Mouse (Mus musculus): ENCODE data around the gene Lrrk1.

Gene Lrrk1

GRCm38 (mm10) chr7:66227814-66228609, 160.1 kb downstream of the Lrrk1 start:
- DNase-seq (ENCODE audit: low read depth, low spot score) = no peak

- no peak for DNase-seq (ENCODE audit: low read depth, low spot score)
Measured at GRCm38 (mm10) chr7:66225881-66226280, 162.3 kb downstream of the Lrrk1 start.

GRCm38 (mm10) chr7:66224541-66224940, 163.6 kb downstream of the Lrrk1 start:
- DNase-seq (ENCODE audit: low read depth, low spot score) = no peak

- DNase-seq (ENCODE audit: low read depth, low spot score) = no peak
Measured at GRCm38 (mm10) chr7:66223731-66224130, 164.4 kb downstream of the Lrrk1 start.

GRCm38 (mm10) chr7:66222621-66223091, 165.5 kb downstream of the Lrrk1 start:
- peak; percentile 21 for DNase-seq (ENCODE audit: low read depth, low spot score)

- DNase-seq (ENCODE audit: low read depth, low spot score) = no peak
Measured at GRCm38 (mm10) chr7:66219794-66220227, 168.3 kb downstream of the Lrrk1 start.

- no peak for DNase-seq (ENCODE audit: low read depth, low spot score)
Measured at GRCm38 (mm10) chr7:66219028-66219793, 168.9 kb downstream of the Lrrk1 start.

GRCm38 (mm10) chr7:66218193-66219014, 169.7 kb downstream of the Lrrk1 start:
- DNase-seq (ENCODE audit: low read depth, low spot score) = no peak

- DNase-seq (ENCODE audit: low read depth, low spot score) = no peak
Measured at GRCm38 (mm10) chr7:66217531-66218094, 170.5 kb downstream of the Lrrk1 start.

GRCm38 (mm10) chr7:66217011-66217410, 171.1 kb downstream of the Lrrk1 start:
- no peak for DNase-seq (ENCODE audit: low read depth, low spot score)

GRCm38 (mm10) chr7:66215911-66216310, 172.2 kb downstream of the Lrrk1 start:
- DNase-seq (ENCODE audit: low read depth, low spot score) = no peak

GRCm38 (mm10) chr7:66214477-66214876, 173.7 kb downstream of the Lrrk1 start:
- DNase-seq (ENCODE audit: low read depth, low spot score) = no peak

- no peak for DNase-seq (ENCODE audit: low read depth, low spot score)
Measured at GRCm38 (mm10) chr7:66212887-66213286, 175.3 kb downstream of the Lrrk1 start.

GRCm38 (mm10) chr7:66209920-66210319, 178.2 kb downstream of the Lrrk1 start:
- no peak for DNase-seq (ENCODE audit: low read depth, low spot score)

- DNase-seq (ENCODE audit: low read depth, low spot score) = no peak
Measured at GRCm38 (mm10) chr7:66201657-66202056, 186.5 kb downstream of the Lrrk1 start.

GRCm38 (mm10) chr7:66200791-66201450, 187.2 kb downstream of the Lrrk1 start:
- no peak for DNase-seq (ENCODE audit: low read depth, low spot score)

GRCm38 (mm10) chr7:66200383-66200782, 187.8 kb downstream of the Lrrk1 start:
- DNase-seq (ENCODE audit: low read depth, low spot score) = no peak

- no peak for DNase-seq (ENCODE audit: low read depth, low spot score)
Measured at GRCm38 (mm10) chr7:66199391-66199831, 188.7 kb downstream of the Lrrk1 start.

GRCm38 (mm10) chr7:66198416-66198815, 189.7 kb downstream of the Lrrk1 start:
- no peak for DNase-seq (ENCODE audit: low read depth, low spot score)

- DNase-seq (ENCODE audit: low read depth, low spot score) = no peak
Measured at GRCm38 (mm10) chr7:66196609-66197445, 191.3 kb downstream of the Lrrk1 start.
